1 mouse cellular context compared by ENCODE assay signal in genomic region chr10:80572477-80572876, GRCm38 (mm10).
TF ChIP-seq lines count a peak whose summit lies in the region.

No protein-coding gene starts in this region.

TF ChIP-seq in MEL, 35 proteins besides CTCF, POLR2A, EP300 and RAD21:
- TF ChIP-seq SIN3A (IDR thresholded peaks at IDR 0.05; ENCODE audit: low read length) (peak; percentile 89), NRF1 (IDR thresholded peaks at IDR 0.05; ENCODE audit: insufficient read depth, low read depth, low read length, poor library complexity, severe bottlenecking) (no peak), CHD2 (IDR thresholded peaks at IDR 0.05; ENCODE audit: low read length) (no peak), POLR2AphosphoS2 (IDR thresholded peaks at IDR 0.05; ENCODE audit: low read length) (no peak), MXI1 (IDR thresholded peaks at IDR 0.05; ENCODE audit: low read depth, low read length) (peak; percentile 83), ZC3H11A (IDR thresholded peaks at IDR 0.05; ENCODE audit: low read depth, low read length) (no peak), JUND (IDR thresholded peaks at IDR 0.05; ENCODE audit: low read depth, low read length) (no peak), RCOR1 (IDR thresholded peaks at IDR 0.05; ENCODE audit: low read depth, low read length) (peak; percentile 23; the same call in 1 of the 2 replicates), E2F4 (IDR thresholded peaks at IDR 0.05; ENCODE audit: borderline replicate concordance, low read depth, low read length) (no peak), ZKSCAN1 (IDR thresholded peaks at IDR 0.05; ENCODE audit: low read depth, low read length) (no peak), SMC3 (IDR thresholded peaks at IDR 0.05; ENCODE audit: low read depth, low read length) (no peak), MYB (IDR thresholded peaks at IDR 0.05; ENCODE audit: low read depth, low read length) (no peak), TAL1 (IDR thresholded peaks at IDR 0.05; ENCODE audit: low read length) (peak; percentile 54), GABPA (IDR thresholded peaks at IDR 0.05; ENCODE audit: low read depth, low read length) (no peak), TCF12 (IDR thresholded peaks at IDR 0.05; ENCODE audit: low read depth, low read length) (peak; percentile 93), MAZ (IDR thresholded peaks at IDR 0.05; ENCODE audit: low read depth, low read length) (no peak), GATA1 (IDR thresholded peaks at IDR 0.05; ENCODE audit: low read depth, low read length) (peak; percentile 71), UBTF (IDR thresholded peaks at IDR 0.05; ENCODE audit: borderline replicate concordance, insufficient read depth, low read depth, low read length) (no peak), NELFE (IDR thresholded peaks at IDR 0.05; ENCODE audit: low read depth, low read length) (no peak), MEF2A (IDR thresholded peaks at IDR 0.05; ENCODE audit: extremely low read depth, insufficient replicate concordance, low read depth, low read length, poor library complexity, severe bottlenecking) (no peak), ETS1 (IDR thresholded peaks at IDR 0.05; ENCODE audit: low read depth, low read length) (peak; percentile 95)
